Mouse (Mus musculus) frontal cortex, postnatal 36 days (tissue): ENCODE results near the gene Arhgap24.

Source experiments
- DNase-seq, 2 experiments: peaks; one replicate each; pipeline ENCODE4 v3.0.0; 2022; ENCODE audit warnings: low spot score in 2 of 2

Gene Arhgap24

GRCm38 (mm10) chr5:102577729-102578128 lies 96.5 kb downstream of the Arhgap24 start:
- no peak for DNase-seq

GRCm38 (mm10) chr5:102578431-102578830 lies 97.2 kb downstream of the Arhgap24 start:
- DNase-seq, result no peak

GRCm38 (mm10) chr5:102582864-102583410 lies 101.7 kb downstream of the Arhgap24 start:
- no peak for DNase-seq

GRCm38 (mm10) chr5:102591422-102591821 lies 110.2 kb downstream of the Arhgap24 start:
- no peak for DNase-seq

GRCm38 (mm10) chr5:102593058-102593457 lies 111.9 kb downstream of the Arhgap24 start:
- no peak for DNase-seq

GRCm38 (mm10) chr5:102599102-102599501 lies 117.9 kb downstream of the Arhgap24 start:
- DNase-seq, result no peak

- no peak for DNase-seq
Observed at GRCm38 (mm10) chr5:102613571-102613970, 132.4 kb downstream of the Arhgap24 start.

GRCm38 (mm10) chr5:102614081-102614480 lies 132.9 kb downstream of the Arhgap24 start:
- no peak for DNase-seq

- no peak for DNase-seq
Observed at GRCm38 (mm10) chr5:102615249-102615648, 134.1 kb downstream of the Arhgap24 start.

GRCm38 (mm10) chr5:102621036-102621435 lies 139.8 kb downstream of the Arhgap24 start:
- no peak for DNase-seq

- DNase-seq, result no peak
Observed at GRCm38 (mm10) chr5:102623807-102624435, 142.7 kb downstream of the Arhgap24 start.

GRCm38 (mm10) chr5:102626671-102627070 lies 145.5 kb downstream of the Arhgap24 start:
- no peak for DNase-seq

GRCm38 (mm10) chr5:102629362-102629771 lies 148.2 kb downstream of the Arhgap24 start:
- DNase-seq, result no peak

- no peak for DNase-seq
Observed at GRCm38 (mm10) chr5:102635591-102635990, 154.4 kb downstream of the Arhgap24 start.

- DNase-seq, result no peak
Observed at GRCm38 (mm10) chr5:102639782-102640559, 158.8 kb downstream of the Arhgap24 start.

- no peak for DNase-seq
Observed at GRCm38 (mm10) chr5:102643364-102643763, 162.2 kb downstream of the Arhgap24 start.

GRCm38 (mm10) chr5:102643820-102644219 lies 162.6 kb downstream of the Arhgap24 start:
- DNase-seq, result no peak

GRCm38 (mm10) chr5:102659061-102659460 lies 177.9 kb downstream of the Arhgap24 start:
- no peak for DNase-seq

GRCm38 (mm10) chr5:102664988-102665726 lies 184.0 kb downstream of the Arhgap24 start:
- no peak for DNase-seq

GRCm38 (mm10) chr5:102666886-102667285 lies 185.7 kb downstream of the Arhgap24 start:
- DNase-seq, result no peak

- DNase-seq, result no peak
Observed at GRCm38 (mm10) chr5:102667754-102668575, 186.8 kb downstream of the Arhgap24 start.
